Mouse (Mus musculus) v-Abl transformed pro-B cells (cell line): ENCODE data around the gene Ccdc27.

ENCODE experiments used
- in situ Hi-C, 2 experiments: fragments of 400-800 bp; cut with MboI; formaldehyde crosslinking; loops; one replicate each; pipeline ENCODE4 v1.15.1; 2025; ENCODE audit not compliant: unreplicated experiment in 2 of 2

The Ccdc27 gene

GRCm38 (mm10) chr4:154026441-154026761 is 16.1 kb downstream of the Ccdc27 start:
- in situ Hi-C loops = loop anchor here in 1 of 2 experiments (25.0 kb wide), 1 partner anchor 786 kb away; no protein-coding TSS in a partner anchor

GRCm38 (mm10) chr4:154025641-154026440 is 16.6 kb downstream of the Ccdc27 start, which contains the start of gene Smim1:
Gene Smim1 (minus strand): TSS chr4:154026230.
- in situ Hi-C loops = loop anchor here in 1 of 2 experiments (25.0 kb wide), 1 partner anchor 786 kb away; no protein-coding TSS in a partner anchor

- in situ Hi-C loops = loop anchor here in 1 of 2 experiments (25.0 kb wide), 1 partner anchor 787 kb away; no protein-coding TSS in a partner anchor
Observed at GRCm38 (mm10) chr4:154024729-154025521, 17.6 kb downstream of the Ccdc27 start.

GRCm38 (mm10) chr4:154023754-154024601 is 18.5 kb downstream of the Ccdc27 start:
- in situ Hi-C loops = no loop called here

GRCm38 (mm10) chr4:154022844-154023243 is 19.6 kb downstream of the Ccdc27 start:
- in situ Hi-C loops = no loop called here

- in situ Hi-C loops = no loop called here
Observed at GRCm38 (mm10) chr4:154022407-154022806, 20.1 kb downstream of the Ccdc27 start.

- in situ Hi-C loops = no loop called here
Observed at GRCm38 (mm10) chr4:154021432-154021831, 21.0 kb downstream of the Ccdc27 start.

GRCm38 (mm10) chr4:154019571-154019970 is 22.9 kb downstream of the Ccdc27 start:
- in situ Hi-C loops = no loop called here

GRCm38 (mm10) chr4:154015476-154015875 is 27.0 kb downstream of the Ccdc27 start:
- in situ Hi-C loops = no loop called here

GRCm38 (mm10) chr4:154012132-154012882 is 30.2 kb downstream of the Ccdc27 start:
- in situ Hi-C loops = loop anchor here (5.0 kb wide), 1 partner anchor 35 kb away; the partner anchor contains the start of genes Cep104 (in 2 of the 2) and Dffb (in 2 of the 2)

- in situ Hi-C loops = loop anchor here (5.0 kb wide), 1 partner anchor 34 kb away; the partner anchor contains the start of genes Cep104 (in 2 of the 2) and Dffb (in 2 of the 2)
Observed at GRCm38 (mm10) chr4:154011646-154012089, 30.8 kb downstream of the Ccdc27 start, which contains the start of gene Lrrc47. Gene Lrrc47 (plus strand): TSS chr4:154011731.

GRCm38 (mm10) chr4:154010907-154011645 is 31.4 kb downstream of the Ccdc27 start:
- in situ Hi-C loops = loop anchor here (5.0 kb wide), 1 partner anchor 34 kb away; the partner anchor contains the start of genes Cep104 (in 2 of the 2) and Dffb (in 2 of the 2)

- in situ Hi-C loops = no loop called here
Observed at GRCm38 (mm10) chr4:154007759-154008158, 34.7 kb downstream of the Ccdc27 start.

GRCm38 (mm10) chr4:154006264-154006663 is 36.2 kb downstream of the Ccdc27 start:
- in situ Hi-C loops = no loop called here

- in situ Hi-C loops = no loop called here
Observed at GRCm38 (mm10) chr4:154005488-154005887, 37.0 kb downstream of the Ccdc27 start.

GRCm38 (mm10) chr4:153993505-153993904 is 49.0 kb downstream of the Ccdc27 start:
- in situ Hi-C loops = no loop called here

GRCm38 (mm10) chr4:153992715-153993114 is 49.8 kb downstream of the Ccdc27 start:
- in situ Hi-C loops = no loop called here

- in situ Hi-C loops = no loop called here
Observed at GRCm38 (mm10) chr4:153980470-153980869, 62.0 kb downstream of the Ccdc27 start.
